Mouse (Mus musculus): ENCODE measurements around the gene Spag17.
"Not testable (repeated sequence)": the region's sequence is repeated elsewhere in the genome, so short reads cannot be mapped to it uniquely, and the experiment has no call there.

Gene Spag17

GRCm38 (mm10) chr3:99885187-99885811 lies at the start of gene Spag17:
Gene Spag17, plus strand, starts transcription at chr3:99885406.
- peak; percentile 37 for DNase-seq (ENCODE audit: low spot score)

GRCm38 (mm10) chr3:99842333-99842732 lies 42.9 kb upstream of the Spag17 start:
- DNase-seq (ENCODE audit: low spot score) = no peak

GRCm38 (mm10) chr3:99842808-99843207 lies 42.4 kb upstream of the Spag17 start:
- no peak for DNase-seq (ENCODE audit: low spot score)

GRCm38 (mm10) chr3:99843233-99843632 lies 42.0 kb upstream of the Spag17 start:
- DNase-seq (ENCODE audit: low spot score) = no peak

- no peak for DNase-seq (ENCODE audit: low spot score)
Measured at GRCm38 (mm10) chr3:99850926-99851325, 34.3 kb upstream of the Spag17 start.

GRCm38 (mm10) chr3:99854595-99854994 lies 30.6 kb upstream of the Spag17 start:
- no peak for DNase-seq (ENCODE audit: low spot score)

- DNase-seq (ENCODE audit: low spot score) = no peak
Measured at GRCm38 (mm10) chr3:99858922-99859321, 26.3 kb upstream of the Spag17 start.

GRCm38 (mm10) chr3:99864706-99865105 lies 20.5 kb upstream of the Spag17 start:
- no peak for DNase-seq (ENCODE audit: low spot score)

GRCm38 (mm10) chr3:99875137-99875536 lies 10.1 kb upstream of the Spag17 start:
- DNase-seq (ENCODE audit: low spot score) = no peak

GRCm38 (mm10) chr3:99881498-99881897 lies 3.7 kb upstream of the Spag17 start:
- no peak for DNase-seq (ENCODE audit: low spot score)

- no peak for DNase-seq (ENCODE audit: low spot score)
Measured at GRCm38 (mm10) chr3:99883988-99884564, 1.1 kb upstream of the Spag17 start.

- not testable (repeated sequence) for DNase-seq (ENCODE audit: low spot score)
Measured at GRCm38 (mm10) chr3:99894741-99895140, 9.5 kb downstream of the Spag17 start.

- no peak for DNase-seq (ENCODE audit: low spot score)
Measured at GRCm38 (mm10) chr3:99913809-99914439, 28.7 kb downstream of the Spag17 start.

GRCm38 (mm10) chr3:99922944-99923343 lies 37.7 kb downstream of the Spag17 start:
- DNase-seq (ENCODE audit: low spot score) = no peak

GRCm38 (mm10) chr3:99930920-99931620 lies 45.9 kb downstream of the Spag17 start:
- DNase-seq (ENCODE audit: low spot score) = no peak

GRCm38 (mm10) chr3:99936159-99936558 lies 51.0 kb downstream of the Spag17 start:
- no peak for DNase-seq (ENCODE audit: low spot score)

GRCm38 (mm10) chr3:99938611-99939286 lies 53.5 kb downstream of the Spag17 start:
- no peak for DNase-seq (ENCODE audit: low spot score)

GRCm38 (mm10) chr3:99945171-99945570 lies 60.0 kb downstream of the Spag17 start:
- no peak for DNase-seq (ENCODE audit: low spot score)

- no peak for DNase-seq (ENCODE audit: low spot score)
Measured at GRCm38 (mm10) chr3:99954039-99954602, 68.9 kb downstream of the Spag17 start.

- no peak for DNase-seq (ENCODE audit: low spot score)
Measured at GRCm38 (mm10) chr3:99956517-99956916, 71.3 kb downstream of the Spag17 start.

- DNase-seq (ENCODE audit: low spot score) = no peak
Measured at GRCm38 (mm10) chr3:99959805-99960485, 74.7 kb downstream of the Spag17 start.
